Mouse (Mus musculus): ENCODE results near the gene Cnr2. TPM values are rescaled to one million over a fixed set of nuclear protein-coding genes. Genes with fewer than 3 reads are reported as not detected.

Gene Cnr2
- polyA plus RNA-seq, 1 experiment, result 18.8 TPM

- H3K4me1 ChIP-seq (ENCODE audit: control insufficient read depth, insufficient read depth, low read length), result peaks cover 20% of the 10 kb centered on the region
- peak overlapping the region; percentile 100 for H3K27ac ChIP-seq (ENCODE audit: insufficient read depth, low read depth, low read length)
- H3K4me3 ChIP-seq (ENCODE audit: insufficient read depth, low read length), result peak overlapping the region; percentile 43
- TF ChIP-seq CTCF (IDR thresholded peaks at IDR 0.05; ENCODE audit: low read depth, low read length) (no peak), POLR2A (IDR thresholded peaks at IDR 0.05; ENCODE audit: borderline replicate concordance, low read depth, low read length) (no peak)
These were observed 19.1 kb upstream of the Cnr2 start for GRCm38 (mm10) chr4:135875991-135876582.

- no peak for TF ChIP-seq CTCF (IDR thresholded peaks at IDR 0.05; ENCODE audit: low read depth, low read length)
- no peak for TF ChIP-seq POLR2A (IDR thresholded peaks at IDR 0.05; ENCODE audit: borderline replicate concordance, low read depth, low read length)
- Histone ChIP-seq H3K4me3 (ENCODE audit: insufficient read depth, low read length) (peak overlapping the region; percentile 43), H3K4me1 (ENCODE audit: control insufficient read depth, insufficient read depth, low read length) (peaks cover 20% of the 10 kb centered on the region), H3K27ac (ENCODE audit: insufficient read depth, low read depth, low read length) (peak overlapping the region; percentile 100)
These were observed 18.6 kb upstream of the Cnr2 start for GRCm38 (mm10) chr4:135876583-135877020.

- Histone ChIP-seq H3K4me3 (ENCODE audit: insufficient read depth, low read length) (no peak overlapping the region), H3K4me1 (ENCODE audit: control insufficient read depth, insufficient read depth, low read length) (peaks cover 20% of the 10 kb centered on the region), H3K27ac (ENCODE audit: insufficient read depth, low read depth, low read length) (no peak overlapping the region)
- TF ChIP-seq CTCF (IDR thresholded peaks at IDR 0.05; ENCODE audit: low read depth, low read length) (no peak), POLR2A (IDR thresholded peaks at IDR 0.05; ENCODE audit: borderline replicate concordance, low read depth, low read length) (no peak)
These were observed 17.5 kb upstream of the Cnr2 start for GRCm38 (mm10) chr4:135877742-135878141.

GRCm38 (mm10) chr4:135879021-135879420, 16.2 kb upstream of the Cnr2 start:
- TF ChIP-seq CTCF (IDR thresholded peaks at IDR 0.05; ENCODE audit: low read depth, low read length) (no peak), POLR2A (IDR thresholded peaks at IDR 0.05; ENCODE audit: borderline replicate concordance, low read depth, low read length) (no peak)
- H3K27ac ChIP-seq (ENCODE audit: insufficient read depth, low read depth, low read length), result no peak overlapping the region
- H3K4me1 ChIP-seq (ENCODE audit: control insufficient read depth, insufficient read depth, low read length), result peaks cover 20% of the 10 kb centered on the region
- H3K4me3 ChIP-seq (ENCODE audit: insufficient read depth, low read length), result no peak overlapping the region

GRCm38 (mm10) chr4:135880018-135880417, 15.2 kb upstream of the Cnr2 start:
- H3K4me3 ChIP-seq (ENCODE audit: insufficient read depth, low read length), result no peak overlapping the region
- H3K4me1 ChIP-seq (ENCODE audit: control insufficient read depth, insufficient read depth, low read length), result peaks cover 12% of the 10 kb centered on the region
- TF ChIP-seq CTCF (IDR thresholded peaks at IDR 0.05; ENCODE audit: low read depth, low read length), result no peak
- TF ChIP-seq POLR2A (IDR thresholded peaks at IDR 0.05; ENCODE audit: borderline replicate concordance, low read depth, low read length), result no peak
- H3K27ac ChIP-seq (ENCODE audit: insufficient read depth, low read depth, low read length), result no peak overlapping the region

GRCm38 (mm10) chr4:135880576-135880975, 14.6 kb upstream of the Cnr2 start:
- no peak overlapping the region for H3K4me3 ChIP-seq (ENCODE audit: insufficient read depth, low read length)
- H3K27ac ChIP-seq (ENCODE audit: insufficient read depth, low read depth, low read length), result no peak overlapping the region
- TF ChIP-seq CTCF (IDR thresholded peaks at IDR 0.05; ENCODE audit: low read depth, low read length) (no peak), POLR2A (IDR thresholded peaks at IDR 0.05; ENCODE audit: borderline replicate concordance, low read depth, low read length) (no peak)
- H3K4me1 ChIP-seq (ENCODE audit: control insufficient read depth, insufficient read depth, low read length), result peaks cover 9% of the 10 kb centered on the region

GRCm38 (mm10) chr4:135882023-135882422, 13.2 kb upstream of the Cnr2 start:
- peaks cover 3% of the 10 kb centered on the region for H3K4me1 ChIP-seq (ENCODE audit: control insufficient read depth, insufficient read depth, low read length)

GRCm38 (mm10) chr4:135883401-135883851, 11.8 kb upstream of the Cnr2 start:
- H3K4me1 ChIP-seq (ENCODE audit: control insufficient read depth, insufficient read depth, low read length), result peaks cover 2% of the 10 kb centered on the region; the same call in 1 of the 2 replicates
- H3K27ac ChIP-seq (ENCODE audit: insufficient read depth, low read depth, low read length), result no peak overlapping the region
- TF ChIP-seq CTCF (IDR thresholded peaks at IDR 0.05; ENCODE audit: low read depth, low read length) (no peak), POLR2A (IDR thresholded peaks at IDR 0.05; ENCODE audit: borderline replicate concordance, low read depth, low read length) (no peak)

More at GRCm38 (mm10) chr4:135882023-135882422, 13.2 kb upstream of the Cnr2 start:
- no peak overlapping the region for H3K27ac ChIP-seq (ENCODE audit: insufficient read depth, low read depth, low read length)
- no peak overlapping the region for H3K4me3 ChIP-seq (ENCODE audit: insufficient read depth, low read length)
- no peak for TF ChIP-seq POLR2A (IDR thresholded peaks at IDR 0.05; ENCODE audit: borderline replicate concordance, low read depth, low read length)
- TF ChIP-seq CTCF (IDR thresholded peaks at IDR 0.05; ENCODE audit: low read depth, low read length), result no peak

GRCm38 (mm10) chr4:135883881-135884516, 11.2 kb upstream of the Cnr2 start:
- Histone ChIP-seq H3K27ac (ENCODE audit: insufficient read depth, low read depth, low read length) (no peak overlapping the region), H3K4me1 (ENCODE audit: control insufficient read depth, insufficient read depth, low read length) (peaks cover 2% of the 10 kb centered on the region; the same call in 1 of the 2 replicates), H3K4me3 (ENCODE audit: insufficient read depth, low read length) (no peak overlapping the region)
- TF ChIP-seq CTCF (IDR thresholded peaks at IDR 0.05; ENCODE audit: low read depth, low read length), result no peak
- TF ChIP-seq POLR2A (IDR thresholded peaks at IDR 0.05; ENCODE audit: borderline replicate concordance, low read depth, low read length), result no peak

More at GRCm38 (mm10) chr4:135883401-135883851, 11.8 kb upstream of the Cnr2 start:
- H3K4me3 ChIP-seq (ENCODE audit: insufficient read depth, low read length), result no peak overlapping the region

GRCm38 (mm10) chr4:135884531-135884930, 10.7 kb upstream of the Cnr2 start:
- Histone ChIP-seq H3K4me3 (ENCODE audit: insufficient read depth, low read length) (no peak overlapping the region), H3K4me1 (ENCODE audit: control insufficient read depth, insufficient read depth, low read length) (peaks cover 2% of the 10 kb centered on the region; the same call in 1 of the 2 replicates), H3K27ac (ENCODE audit: insufficient read depth, low read depth, low read length) (no peak overlapping the region)
- TF ChIP-seq CTCF (IDR thresholded peaks at IDR 0.05; ENCODE audit: low read depth, low read length), result no peak
- no peak for TF ChIP-seq POLR2A (IDR thresholded peaks at IDR 0.05; ENCODE audit: borderline replicate concordance, low read depth, low read length)
